Mouse (Mus musculus) layer of hippocampus, postnatal 10 days (tissue): Measurements from ENCODE around the gene Nelfcd. TPM values are rescaled to one million over a fixed set of nuclear protein-coding genes. Genes with fewer than 3 reads are reported as not detected.
A peak's percentile ranks its signal among the peaks of the same experiment; 100 is the strongest.

Experiments used
- DNase-seq, 2 experiments: peaks; one replicate each; pipeline ENCODE4 v3.0.0; 2021; ENCODE audit warnings: low spot score in 2 of 2
- total RNA-seq, 2 experiments: library from RNA; stranded (reverse); gene quantifications; 2 replicates each; pipeline ENCODE4 v1.2.3; 2021

The Nelfcd gene
- total RNA-seq, 2 experiments from 2014 or later = 55.0 to 58.2 TPM

DNA sequence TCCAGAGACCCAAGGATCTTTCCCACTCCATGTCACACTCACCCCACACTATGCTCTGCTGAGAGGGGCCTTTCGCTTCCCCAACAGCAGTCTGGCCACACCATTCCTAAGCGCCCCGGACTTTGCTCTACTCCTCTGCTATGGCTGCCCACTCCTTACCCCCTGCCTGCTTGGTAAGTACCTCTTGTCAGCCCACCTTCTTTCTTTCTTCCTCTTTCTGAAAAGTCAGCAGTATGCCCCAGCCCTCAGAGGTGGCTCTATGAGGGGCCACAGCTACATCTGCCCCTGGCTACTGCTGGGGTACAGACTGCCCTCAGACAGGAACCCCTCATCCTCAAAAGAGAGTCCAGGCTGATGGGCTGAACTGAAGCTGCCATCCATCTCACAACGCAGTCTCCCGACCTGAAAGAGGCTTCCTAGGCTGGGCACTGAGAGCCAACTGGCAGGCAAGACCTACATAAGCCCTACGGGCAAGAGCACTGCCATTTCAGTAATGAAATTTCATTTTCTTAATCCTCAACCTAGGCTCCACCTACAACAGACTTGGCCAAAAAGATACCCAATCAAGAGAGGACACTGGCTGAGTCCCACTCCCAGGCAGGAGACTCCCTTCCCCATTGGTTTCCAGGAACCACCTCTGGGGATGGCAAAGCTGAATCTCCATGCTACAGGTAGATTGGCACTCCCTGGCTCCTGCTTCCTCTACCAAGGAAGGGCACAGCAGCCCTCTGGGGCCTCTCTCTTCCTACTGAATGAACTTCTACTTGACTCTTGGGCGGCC lies 21.5 kb downstream of the Nelfcd start:
- DNase-seq = no peak

DNA sequence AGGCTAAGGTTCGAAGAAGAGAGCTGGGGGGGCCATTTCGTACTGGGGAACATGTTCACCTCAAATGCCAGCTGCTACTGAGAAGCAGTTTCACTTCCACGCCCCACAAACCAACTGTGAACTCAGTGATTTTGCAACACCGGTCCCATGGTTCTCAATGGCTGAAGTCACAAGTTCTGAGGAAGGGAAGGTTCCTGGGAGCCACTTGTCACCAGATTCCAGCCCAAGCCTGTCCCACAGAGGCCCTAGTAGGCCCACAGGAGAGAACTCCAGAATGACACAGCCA lies 22.0 kb downstream of the Nelfcd start:
- no peak for DNase-seq

GRCm38 (mm10) chr2:174438181-174438580 lies 22.6 kb downstream of the Nelfcd start:
- no peak for DNase-seq

- peak; percentile 35 to 58 for DNase-seq
Observed at GRCm38 (mm10) chr2:174438737-174439449, 23.3 kb downstream of the Nelfcd start, which contains the start of gene Ctsz. TSS of gene Ctsz (minus strand) at chr2:174439039.

DNA sequence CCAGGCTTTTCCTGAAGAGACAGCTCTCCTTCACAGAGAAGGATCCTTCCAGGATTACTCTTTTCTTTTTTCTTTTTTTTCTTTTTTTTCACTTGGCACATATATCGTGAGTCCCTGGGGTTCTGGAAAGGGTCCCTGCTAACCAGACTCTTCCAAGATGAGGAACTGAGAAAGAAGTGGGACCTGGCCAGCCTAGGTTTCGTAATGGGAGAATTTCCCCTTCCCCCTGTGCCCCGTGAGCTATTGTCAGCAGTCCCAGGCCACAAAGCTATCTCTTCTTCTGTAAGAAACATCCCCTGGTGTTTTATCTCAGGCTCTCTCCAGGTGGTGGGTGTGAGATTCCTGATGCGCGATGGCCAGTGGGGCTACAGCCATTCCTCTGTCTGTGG lies 23.8 kb downstream of the Nelfcd start:
- no peak for DNase-seq

DNA sequence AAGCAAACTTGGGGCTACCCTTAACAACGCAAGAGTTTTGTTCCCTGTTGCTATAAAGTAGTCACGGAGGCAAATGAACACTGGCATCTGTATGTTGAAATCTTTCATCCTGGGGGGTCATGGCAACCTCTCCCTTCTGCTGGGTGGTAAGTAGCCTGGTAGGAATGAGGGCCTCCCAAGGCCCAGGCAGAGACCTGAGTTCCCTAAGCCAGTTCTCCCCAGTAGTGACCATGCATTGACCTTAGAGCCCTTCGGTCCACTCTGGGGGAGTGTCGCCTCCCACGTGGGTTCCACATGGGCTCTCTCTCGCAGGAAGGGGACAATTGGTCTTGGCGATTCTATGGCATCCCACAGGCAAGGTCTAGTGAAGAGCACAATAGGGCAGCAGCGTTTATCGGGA lies 24.4 kb downstream of the Nelfcd start:
- no peak for DNase-seq

- no peak for DNase-seq
Observed at GRCm38 (mm10) chr2:174441898-174442297, 26.3 kb downstream of the Nelfcd start.

GRCm38 (mm10) chr2:174442460-174442859 lies 26.9 kb downstream of the Nelfcd start:
- DNase-seq = no peak

- DNase-seq = no peak
Observed at GRCm38 (mm10) chr2:174443046-174443445, 27.4 kb downstream of the Nelfcd start.

DNA sequence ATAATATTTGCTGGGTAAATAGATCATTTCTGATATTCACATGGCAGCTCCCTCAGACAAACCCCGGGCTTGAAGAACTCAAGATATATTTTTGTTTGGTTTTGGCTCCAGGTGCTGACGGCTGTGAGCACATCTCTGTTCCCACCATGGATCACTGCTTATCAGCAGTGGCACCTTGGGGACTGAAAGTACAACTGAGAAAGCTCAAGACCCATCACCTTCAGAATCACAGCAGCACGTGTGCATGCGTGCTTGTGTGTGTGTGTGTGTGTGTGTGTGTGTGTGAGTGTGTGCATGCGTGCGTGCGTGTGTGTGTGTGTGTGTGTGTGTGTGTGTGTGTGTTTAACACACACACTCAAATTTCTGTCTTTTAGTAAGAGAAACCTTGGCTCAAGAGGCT lies 28.8 kb downstream of the Nelfcd start:
- DNase-seq = no peak

DNA sequence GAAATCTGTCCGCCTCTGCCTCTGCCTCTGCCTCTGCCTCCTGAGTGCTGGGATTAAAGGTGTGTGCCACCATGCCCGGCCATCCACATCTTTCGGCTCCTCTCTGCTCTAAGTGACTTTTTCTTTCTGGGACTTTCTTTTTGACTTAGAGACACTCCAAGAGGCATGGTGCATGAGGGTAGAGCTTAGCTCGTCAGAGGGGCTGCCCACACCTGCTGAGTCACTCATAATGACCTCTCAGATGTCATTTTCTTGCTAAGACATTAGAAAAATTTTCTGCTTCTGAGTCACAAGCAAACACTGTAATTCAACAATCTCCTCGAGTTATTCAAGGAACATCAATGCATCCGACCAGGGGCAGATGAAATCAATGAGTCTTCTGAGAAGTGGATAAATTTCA lies 29.4 kb downstream of the Nelfcd start:
- no peak for DNase-seq

DNA sequence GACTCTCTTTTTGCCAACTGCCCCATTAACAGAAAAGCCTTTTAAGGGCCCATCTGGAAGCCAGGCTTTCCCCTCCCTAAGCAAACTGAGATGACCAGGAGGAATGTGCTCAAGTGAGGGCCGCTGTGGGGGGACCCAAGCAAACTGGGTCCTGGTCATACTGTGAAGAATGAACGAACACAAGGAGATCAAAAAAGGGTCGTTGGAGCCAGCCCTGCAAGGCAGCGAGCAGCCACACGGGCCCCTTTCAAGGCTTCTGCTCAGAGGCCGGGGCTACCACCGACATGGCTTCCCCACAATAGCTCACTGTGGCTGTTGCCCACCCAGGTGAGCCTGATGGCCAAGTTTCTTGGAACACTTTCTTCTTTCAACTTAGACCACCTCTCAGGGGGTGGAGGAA lies 30.9 kb downstream of the Nelfcd start:
- DNase-seq = no peak

DNA sequence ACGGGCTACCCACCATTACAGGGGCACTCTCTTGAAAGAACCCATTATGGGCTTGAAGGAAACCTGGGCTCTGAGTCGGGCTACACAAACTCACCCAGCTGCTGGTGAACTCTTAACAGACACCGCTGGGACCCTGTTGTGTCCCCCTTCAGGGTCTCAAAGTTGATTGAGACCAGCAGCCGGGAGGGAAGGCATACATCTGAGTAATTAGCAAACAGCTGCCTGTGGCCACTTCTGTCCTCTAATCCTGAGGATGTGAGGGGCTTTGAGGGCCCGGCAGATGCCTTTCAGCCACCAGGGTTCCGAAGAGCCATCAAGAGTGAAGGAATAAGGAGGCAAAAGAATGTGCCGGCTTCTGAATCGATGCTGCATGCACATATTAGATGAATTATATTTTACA lies 31.3 kb downstream of the Nelfcd start:
- DNase-seq = no peak

DNA sequence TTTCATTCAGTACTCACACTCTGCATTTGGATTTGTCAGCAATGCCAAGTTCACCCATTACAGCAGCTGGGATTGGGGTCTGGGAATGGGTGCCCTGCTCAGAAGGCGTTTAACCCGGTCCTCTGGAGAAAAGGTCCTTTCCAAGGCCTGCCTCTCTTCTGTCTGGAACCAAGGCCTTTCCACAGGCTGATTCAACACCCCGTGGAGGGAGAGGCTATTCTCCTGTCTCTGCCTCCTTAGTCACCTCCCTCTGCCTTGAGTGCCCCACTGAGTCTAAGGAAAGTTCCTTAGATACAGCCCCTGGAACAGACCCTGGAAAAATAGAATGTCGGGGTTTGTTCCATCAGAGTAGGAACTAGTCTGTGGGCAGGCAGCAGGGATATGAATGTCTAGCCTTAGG lies 32.8 kb downstream of the Nelfcd start:
- no peak for DNase-seq

DNA sequence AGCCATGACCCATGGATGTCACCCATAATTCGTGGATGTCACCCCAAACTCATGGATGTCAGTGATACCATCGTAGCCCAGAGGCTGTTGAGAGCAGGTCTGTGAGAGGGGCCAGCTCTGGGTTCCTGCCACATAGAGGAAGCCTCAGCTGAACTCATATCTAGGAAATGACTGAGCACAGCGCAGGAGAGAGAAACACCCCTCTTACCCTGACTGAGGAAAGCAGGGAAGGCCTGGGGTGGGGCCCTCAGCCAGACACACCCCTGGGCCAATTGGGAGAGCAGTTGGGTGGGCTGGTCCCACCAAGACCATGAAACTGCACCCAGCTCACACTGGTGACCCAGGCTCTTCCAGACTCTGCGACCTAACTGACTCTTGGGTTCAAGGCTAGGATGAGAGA lies 34.7 kb downstream of the Nelfcd start, which contains the start of gene Tubb1:
TSS of gene Tubb1 (plus strand) at position 343 of the 400 bp plus-strand sequence.
- DNase-seq = no peak

GRCm38 (mm10) chr2:174453681-174454080 lies 38.1 kb downstream of the Nelfcd start:
- DNase-seq = no peak

DNA sequence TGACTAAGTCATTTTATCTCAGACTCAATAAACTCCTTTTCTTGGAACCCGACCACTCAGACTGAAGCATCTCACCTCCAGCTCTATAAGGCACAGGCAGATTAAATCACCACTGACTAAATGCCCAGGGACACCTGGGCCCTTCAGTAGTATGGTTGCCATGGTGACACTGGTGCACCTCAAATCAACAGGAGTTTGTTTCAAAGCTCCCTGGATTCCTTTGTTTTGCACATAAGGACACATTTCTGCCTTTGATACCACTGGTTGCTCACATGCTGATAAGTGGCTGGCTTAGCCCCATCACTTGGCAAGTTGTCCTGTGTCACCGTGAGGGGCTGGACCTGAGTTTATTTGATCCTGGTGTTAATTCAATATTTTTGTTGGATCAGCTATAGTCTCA lies 43.8 kb downstream of the Nelfcd start:
- no peak for DNase-seq

GRCm38 (mm10) chr2:174463370-174463769 lies 47.8 kb downstream of the Nelfcd start:
- no peak for DNase-seq

GRCm38 (mm10) chr2:174463789-174464523 lies 48.4 kb downstream of the Nelfcd start, which contains the start of gene Atp5e:
TSS of gene Atp5e (minus strand) at chr2:174464105.
- peak; percentile 94 to 97 for DNase-seq

DNA sequence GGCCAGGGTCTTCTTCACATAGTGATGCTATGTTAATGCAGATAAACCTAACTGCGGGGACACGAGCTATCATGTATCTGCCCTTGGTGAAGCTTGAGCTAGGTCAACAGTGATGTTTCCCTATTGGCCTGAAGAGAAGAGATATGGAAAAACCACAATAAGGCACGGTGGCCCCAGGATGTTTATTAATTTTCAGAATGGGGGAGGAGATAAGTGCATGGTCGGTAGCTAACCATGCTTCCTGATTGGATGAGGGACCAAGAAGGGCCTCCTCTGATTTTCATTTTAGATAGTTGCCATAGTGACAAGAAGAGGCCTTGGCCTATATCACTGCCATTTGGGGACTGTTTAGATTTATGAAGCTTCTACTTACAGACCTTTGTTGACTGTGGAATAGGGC lies 54.7 kb downstream of the Nelfcd start:
- DNase-seq = no peak

DNA sequence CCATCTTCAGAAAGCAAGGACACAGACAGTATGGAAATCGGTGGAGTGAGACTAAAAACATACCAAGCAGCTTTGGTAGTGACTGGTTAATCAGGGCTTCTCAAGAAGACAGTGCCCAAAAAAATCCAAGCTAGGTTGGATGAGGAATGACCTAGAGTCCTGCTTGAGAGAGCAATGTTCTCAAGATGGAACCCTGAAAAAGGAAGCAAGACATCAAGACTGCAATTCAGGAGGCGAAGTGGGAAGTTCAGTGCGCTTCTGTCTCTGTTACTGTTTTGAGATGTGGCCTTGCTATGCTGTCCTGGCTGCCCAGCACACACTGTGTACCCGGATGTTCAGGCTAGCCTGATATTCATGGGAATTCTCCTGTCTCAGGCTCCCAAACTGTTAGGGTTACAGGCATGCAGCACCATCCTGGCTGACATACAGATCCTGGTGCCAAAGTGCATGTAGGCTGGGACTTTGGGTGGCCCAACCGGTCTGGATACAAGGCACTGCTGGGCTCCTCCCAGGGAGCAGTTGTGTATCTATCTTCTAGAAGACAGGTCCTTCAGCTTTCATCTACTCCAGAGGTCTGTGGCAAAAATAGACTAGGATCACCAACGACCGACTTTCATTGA lies 55.3 kb downstream of the Nelfcd start:
- DNase-seq = no peak

- DNase-seq = no peak
Observed at GRCm38 (mm10) chr2:174472407-174472806, 56.8 kb downstream of the Nelfcd start.
